ENCODE assay signal across 27 mouse cellular contexts in genomic region chr3:58233296-58233695, GRCm38 (mm10).
"Had no signal": no experiment of that assay in that cellular context is flagged by ENCODE, and none has a peak within 500 bp of the region (broad histone marks: within the 10 kb centered on the region; RNA-seq: fewer than 3 reads in every experiment).

No protein-coding gene starts in this region.

- H3K4me3 ChIP-seq: embryonic facial prominence, embryonic 12.5 days; embryonic facial prominence, embryonic 13.5 days; embryonic facial prominence, embryonic 15.5 days; erythroblast, embryonic 14.5 days; forebrain, embryonic 10.5 days; forebrain, embryonic 12.5 days; forebrain, embryonic 13.5 days; forebrain, embryonic 15.5 days; gastrocnemius, adult 2 months; heart, adult 2 months had no signal

- H3K4me1 ChIP-seq: embryonic facial prominence, embryonic 12.5 days; forebrain, embryonic 10.5 days; forebrain, embryonic 12.5 days; forebrain, embryonic 13.5 days; forebrain, embryonic 15.5 days had no signal

- H3K9ac ChIP-seq: embryonic facial prominence, embryonic 12.5 days; embryonic facial prominence, embryonic 13.5 days; embryonic facial prominence, embryonic 15.5 days; forebrain, embryonic 12.5 days; forebrain, embryonic 13.5 days; forebrain, embryonic 15.5 days; forebrain, postnatal 0 days had no signal

- H3K4me2 ChIP-seq: embryonic facial prominence, embryonic 12.5 days; embryonic facial prominence, embryonic 13.5 days; embryonic facial prominence, embryonic 15.5 days; forebrain, embryonic 12.5 days; forebrain, embryonic 13.5 days; forebrain, embryonic 15.5 days had no signal

- H3K27me3 ChIP-seq: embryonic facial prominence, embryonic 12.5 days; embryonic facial prominence, embryonic 13.5 days; embryonic facial prominence, embryonic 15.5 days; forebrain, embryonic 12.5 days; forebrain, embryonic 13.5 days; forebrain, embryonic 15.5 days had no signal

- ATAC-seq: forebrain, embryonic 13.5 days; forebrain, embryonic 14.5 days; forebrain, embryonic 15.5 days; forebrain, embryonic 16.5 days; forebrain, postnatal 0 days had no signal

- H3K36me3 ChIP-seq: embryonic facial prominence, embryonic 12.5 days; embryonic facial prominence, embryonic 13.5 days; embryonic facial prominence, embryonic 15.5 days; forebrain, embryonic 10.5 days; forebrain, embryonic 12.5 days; forebrain, embryonic 15.5 days had no signal

- H3K27ac ChIP-seq: embryonic facial prominence, embryonic 12.5 days; embryonic facial prominence, embryonic 13.5 days; embryonic facial prominence, embryonic 15.5 days; forebrain, embryonic 10.5 days; forebrain, embryonic 12.5 days; forebrain, embryonic 13.5 days; forebrain, embryonic 15.5 days; gastrocnemius, adult 2 months; heart, adult 2 months had no signal

- DNase-seq: cerebellum, adult 8-10 months; cerebellum, adult 9-10 months; cerebellum, adult 9-11 months; cerebellum, postnatal 10 days; cerebellum, postnatal 14 days; cerebellum, postnatal 25 days; cerebellum, postnatal 36 days; embryo, embryonic 11 days; forebrain, postnatal 0 days; gastrocnemius, adult 2 months; gastrocnemius, postnatal 10 days; gastrocnemius, postnatal 14 days; gastrocnemius, postnatal 25 days; gastrocnemius, postnatal 36 days; heart, adult 11 months; heart, adult 18-20 months; heart, adult 2 months had no signal

- H3K9me3 ChIP-seq: embryonic facial prominence, embryonic 12.5 days; embryonic facial prominence, embryonic 13.5 days; embryonic facial prominence, embryonic 15.5 days; forebrain, embryonic 10.5 days; forebrain, embryonic 12.5 days; forebrain, embryonic 13.5 days; forebrain, embryonic 15.5 days had no signal
